ENCODE assay signal across 25 mouse cellular contexts in the genomic region with DNA sequence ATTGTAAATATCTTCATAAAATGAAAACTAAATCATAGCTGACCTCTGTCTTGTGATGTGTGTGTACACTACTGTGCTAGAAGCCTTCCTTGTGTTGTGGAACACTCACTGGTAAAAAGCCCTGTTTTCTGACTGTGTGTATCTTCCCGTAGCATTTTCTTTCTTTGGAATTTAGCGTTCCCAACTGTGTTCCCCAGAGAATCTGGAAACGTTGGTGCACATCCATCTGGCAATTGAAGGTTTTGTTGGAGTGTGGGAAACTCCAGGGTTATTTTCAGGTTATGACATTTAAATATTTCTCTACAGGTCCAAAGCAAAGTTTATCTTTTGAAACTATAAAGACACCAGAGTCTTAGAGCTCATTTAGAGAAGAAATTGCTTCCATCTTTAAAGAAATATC. TPM values are rescaled to one million over a fixed set of nuclear protein-coding genes. Genes with fewer than 3 reads are reported as not detected.
DNase-seq lines count a peak whose midpoint lies in the region; ATAC-seq and TF ChIP-seq lines count a peak whose summit lies in the region.
"Had no signal": no experiment of that assay in that cellular context is flagged by ENCODE, and none has a peak within 500 bp of the region (broad histone marks: within the 10 kb centered on the region; RNA-seq: fewer than 3 reads in every experiment).

No protein-coding gene starts in this region.

- no peak overlapping the region for H3K4me3 ChIP-seq in midbrain, embryonic 11.5 days (ENCODE audit: low read depth, low read length)
- no peak overlapping the region for H3K4me3 ChIP-seq in midbrain, embryonic 10.5 days
- no peak overlapping the region for H3K4me3 ChIP-seq in lung, adult 2 months (replicated peaks; ENCODE audit: extremely low read depth, low read depth, low read length)
- H3K4me3 ChIP-seq: erythroblast, embryonic 14.5 days; hindbrain, embryonic 12.5 days; intestine, embryonic 15.5 days; left cerebral cortex, adult 2 months; limb, embryonic 13.5 days; megakaryocyte, embryonic 14.5 days had no signal

- intact Hi-C loops in heart, postnatal 25 days (cut with DNase I) = no loop called here

- H3K27me3 ChIP-seq in midbrain, embryonic 11.5 days (ENCODE audit: control insufficient read depth, insufficient read depth, low read length) = no peaks in the 10 kb centered on the region
- H3K27me3 ChIP-seq in midbrain, embryonic 10.5 days (ENCODE audit: low read depth, poor library complexity, severe bottlenecking) = peaks cover 6% of the 10 kb centered on the region; the same call in 1 of the 2 replicates
- H3K27me3 ChIP-seq: hindbrain, embryonic 12.5 days; intestine, embryonic 15.5 days; limb, embryonic 13.5 days had no signal

- no peaks in the 10 kb centered on the region for H3K9me3 ChIP-seq in midbrain, embryonic 11.5 days (ENCODE audit: control insufficient read depth, low read length)
- no peaks in the 10 kb centered on the region for H3K9me3 ChIP-seq in midbrain, embryonic 10.5 days (replicated peaks)
- H3K9me3 ChIP-seq: G1E; hindbrain, embryonic 12.5 days; intestine, embryonic 15.5 days; limb, embryonic 13.5 days had no signal

- no peaks in the 10 kb centered on the region for H3K36me3 ChIP-seq in midbrain, embryonic 11.5 days (ENCODE audit: control insufficient read depth, insufficient read depth, low read length)
- no peaks in the 10 kb centered on the region for H3K36me3 ChIP-seq in midbrain, embryonic 10.5 days
- H3K36me3 ChIP-seq: G1E; hindbrain, embryonic 12.5 days; intestine, embryonic 15.5 days; limb, embryonic 13.5 days had no signal

- DNase-seq in gastrocnemius, adult 18-20 months (ENCODE audit: low spot score) = peak; percentile 69
- no peak for DNase-seq in gastrocnemius, postnatal 10 days
- DNase-seq in heart, adult 9 months (ENCODE audit: low spot score in 2 of 2) = peak; percentile 49 to 51
- no peak for DNase-seq in heart, postnatal 25 days (ENCODE audit: low spot score)
- peak; percentile 62 for DNase-seq in midbrain, embryonic 11.5 days (ENCODE audit: low spot score, missing footprints)
- DNase-seq in midbrain, embryonic 10.5 days (ENCODE audit: low spot score) = no peak
- no peak for DNase-seq in lung, adult 2 months
- DNase-seq: adrenal gland, postnatal 14 days; cerebellum, adult 18-20 months; cerebellum, postnatal 10 days; forebrain, postnatal 0 days; kidney, adult 2 months; kidney, postnatal 36 days; lung, postnatal 4 days; midbrain, embryonic 14.5 days; thymus, postnatal 4 days had no signal

- H3K27ac ChIP-seq in midbrain, embryonic 11.5 days (ENCODE audit: low read depth, low read length) = no peak overlapping the region
- no peak overlapping the region for H3K27ac ChIP-seq in midbrain, embryonic 10.5 days (replicated peaks)
- H3K27ac ChIP-seq: hindbrain, embryonic 12.5 days; hindbrain, postnatal 0 days; intestine, embryonic 15.5 days; left cerebral cortex, adult 2 months; limb, embryonic 13.5 days had no signal

- WGBS in midbrain, embryonic 11.5 days = 83% methylated on average over 3 of the region's 3 CpGs
- 75% methylated on average over 3 of the region's 3 CpGs for WGBS in midbrain, embryonic 10.5 days
- WGBS in lung, adult 2 months = 45% methylated on average over 3 of the region's 3 CpGs

- H3K4me2 ChIP-seq in midbrain, embryonic 11.5 days = no peak overlapping the region
- H3K4me2 ChIP-seq: hindbrain, embryonic 12.5 days; intestine, embryonic 15.5 days; limb, embryonic 13.5 days; liver, embryonic 11.5 days had no signal

- no peak overlapping the region for H3K9ac ChIP-seq in midbrain, embryonic 11.5 days (ENCODE audit: low read length)
- H3K9ac ChIP-seq: forebrain, postnatal 0 days; hindbrain, embryonic 12.5 days; intestine, embryonic 15.5 days; limb, embryonic 13.5 days had no signal

- no peak for TF ChIP-seq POLR2A in lung, adult 2 months (IDR thresholded peaks at IDR 0.05; ENCODE audit: borderline replicate concordance, extremely low read depth, low read depth, low read length)

- H3K4me1 ChIP-seq in midbrain, embryonic 11.5 days (ENCODE audit: control insufficient read depth, insufficient read depth, low read length) = no peaks in the 10 kb centered on the region
- no peaks in the 10 kb centered on the region for H3K4me1 ChIP-seq in midbrain, embryonic 10.5 days
- H3K4me1 ChIP-seq in lung, adult 2 months (ENCODE audit: control insufficient read depth, insufficient read depth, low read length) = peaks cover 8% of the 10 kb centered on the region
- H3K4me1 ChIP-seq: hindbrain, embryonic 12.5 days had no signal

- no peak for TF ChIP-seq CTCF in lung, adult 2 months (IDR thresholded peaks at IDR 0.05; ENCODE audit: insufficient read depth, low read length)

- ATAC-seq in midbrain, embryonic 11.5 days (ENCODE audit: low FRiP score) = no peak
- ATAC-seq: forebrain, postnatal 0 days; hindbrain, postnatal 0 days; intestine, embryonic 15.5 days had no signal

RNA-seq across cellular contexts. Expression of a gene that starts 43.2 kb away (rescaled TPM):
- total RNA-seq in gastrocnemius, adult 18-20 months (2021) = 10 to 100 TPM in 1 of 2 experiments, 1 to 10 TPM in 1; 9.0 to 18.0 TPM
- 10 to 100 TPM; 40.9 to 54.1 TPM for total RNA-seq in gastrocnemius, postnatal 10 days (2021)
- total RNA-seq in heart, postnatal 25 days (2021) = 10 to 100 TPM; 50.0 to 53.1 TPM
- polyA plus RNA-seq in midbrain, embryonic 11.5 days (2014; fragmentation: Nextera tagmentation; extraction: Ambion mirVana) = 36.7 and 40.6 TPM in 2 replicates
- 27.0 and 29.3 TPM in 2 replicates for polyA plus RNA-seq in midbrain, embryonic 10.5 days (2016; fragmentation: Nextera tagmentation; extraction: Ambion mirVana)
- 51.0 and 73.8 TPM in 2 replicates for polyA plus RNA-seq in lung, adult 2 months (2012; rRNA removed)
- polyA plus RNA-seq: erythroblast, embryonic 14.5 days had no signal

Comparison
In these comparisons a context has a peak if more than half of its experiments do, and no peak if none do; other contexts are left out.
1. DNase-seq: peak in gastrocnemius, adult 18-20 months (single experiment), heart, adult 9 months (2 of 2) and midbrain, embryonic 11.5 days (single experiment); none in gastrocnemius, postnatal 10 days (single experiment), heart, postnatal 25 days (single experiment), midbrain, embryonic 10.5 days (single experiment) and lung, adult 2 months (single experiment).